Mouse (Mus musculus): ENCODE measurements around the gene Bfsp2.
"Not testable (repeated sequence)": the region's sequence is repeated elsewhere in the genome, so short reads cannot be mapped to it uniquely, and the experiment has no call there.

Bfsp2 gene

GRCm38 (mm10) chr9:103431718-103432117 is 48.5 kb downstream of the Bfsp2 start:
- DNase-seq (ENCODE audit: extremely low spot score, low read depth, low spot score): no peak

- DNase-seq (ENCODE audit: extremely low spot score, low read depth, low spot score): no peak
Measured at GRCm38 (mm10) chr9:103430431-103431220, 49.6 kb downstream of the Bfsp2 start.

- DNase-seq (ENCODE audit: extremely low spot score, low read depth, low spot score): no peak
Measured at GRCm38 (mm10) chr9:103426425-103426824, 53.8 kb downstream of the Bfsp2 start.

GRCm38 (mm10) chr9:103424869-103425268 is 55.4 kb downstream of the Bfsp2 start:
- DNase-seq (ENCODE audit: extremely low spot score, low read depth, low spot score): no peak

- no peak for DNase-seq (ENCODE audit: extremely low spot score, low read depth, low spot score)
Measured at GRCm38 (mm10) chr9:103423951-103424350, 56.3 kb downstream of the Bfsp2 start.

DNA sequence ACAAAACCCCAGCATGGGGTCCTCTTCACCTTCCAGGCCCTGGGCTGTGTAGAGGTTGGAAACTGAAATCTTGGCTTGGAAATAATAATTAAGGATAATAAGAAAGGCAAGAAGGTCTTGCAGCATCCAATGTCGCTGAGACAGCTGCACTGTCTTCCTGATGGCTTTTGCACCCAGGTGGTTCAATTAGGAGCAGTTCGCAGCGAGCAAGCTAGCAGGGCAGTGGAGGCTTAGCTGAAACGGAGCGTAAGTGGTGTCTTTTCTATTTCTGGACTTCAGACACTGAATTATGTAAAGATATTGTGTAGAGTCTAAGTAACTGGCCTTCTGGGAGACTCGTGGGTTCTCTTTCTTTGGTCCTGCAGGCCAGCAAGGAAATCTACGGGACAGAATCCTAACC is 56.8 kb downstream of the Bfsp2 start:
- no peak for DNase-seq (ENCODE audit: extremely low spot score, low read depth, low spot score)

GRCm38 (mm10) chr9:103422847-103423246 is 57.4 kb downstream of the Bfsp2 start:
- DNase-seq (ENCODE audit: extremely low spot score, low read depth, low spot score): no peak

- DNase-seq (ENCODE audit: extremely low spot score, low read depth, low spot score): no peak
Measured at GRCm38 (mm10) chr9:103420844-103421243, 59.4 kb downstream of the Bfsp2 start.

GRCm38 (mm10) chr9:103418786-103419185 is 61.4 kb downstream of the Bfsp2 start:
- DNase-seq (ENCODE audit: extremely low spot score, low read depth, low spot score): no peak

GRCm38 (mm10) chr9:103418267-103418666 is 62.0 kb downstream of the Bfsp2 start:
- not testable (repeated sequence) for DNase-seq (ENCODE audit: extremely low spot score, low read depth, low spot score)

GRCm38 (mm10) chr9:103413457-103413856 is 66.8 kb downstream of the Bfsp2 start:
- no peak for DNase-seq (ENCODE audit: extremely low spot score, low read depth, low spot score)

- DNase-seq (ENCODE audit: extremely low spot score, low read depth, low spot score): no peak
Measured at GRCm38 (mm10) chr9:103409119-103409518, 71.1 kb downstream of the Bfsp2 start.

DNA sequence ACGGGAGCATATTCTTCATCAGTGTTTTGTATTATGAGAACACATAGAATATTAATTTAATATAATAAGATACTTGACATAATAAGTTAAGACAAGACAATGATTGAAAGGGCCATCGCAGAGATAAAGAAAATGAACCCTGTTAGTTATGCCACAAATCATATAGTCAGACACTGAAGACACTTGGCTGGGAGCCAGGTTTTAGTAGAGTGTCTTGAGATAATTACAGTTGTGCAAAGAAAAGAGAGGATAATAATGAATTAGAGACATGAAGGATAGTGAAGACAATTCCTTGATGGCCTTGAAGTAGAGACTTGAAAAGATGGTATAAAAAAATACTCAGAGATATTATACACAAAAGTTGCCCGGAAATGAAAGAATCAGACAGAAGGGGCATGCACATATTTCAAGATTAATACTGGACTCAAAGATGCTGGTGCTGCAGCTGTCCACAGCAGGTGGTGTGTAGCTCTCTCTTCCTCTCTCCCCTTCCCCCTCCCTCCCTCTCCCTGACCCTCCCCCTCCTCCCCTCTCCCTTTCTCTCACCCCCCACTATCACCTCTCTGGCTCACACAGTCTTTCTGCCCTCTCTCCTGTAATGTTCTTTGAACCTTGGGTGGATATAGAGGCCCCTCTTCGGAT is 72.0 kb downstream of the Bfsp2 start:
- DNase-seq (ENCODE audit: extremely low spot score, low read depth, low spot score): no peak

- DNase-seq (ENCODE audit: extremely low spot score, low read depth, low spot score): no peak
Measured at GRCm38 (mm10) chr9:103403331-103403973, 76.8 kb downstream of the Bfsp2 start.

DNA sequence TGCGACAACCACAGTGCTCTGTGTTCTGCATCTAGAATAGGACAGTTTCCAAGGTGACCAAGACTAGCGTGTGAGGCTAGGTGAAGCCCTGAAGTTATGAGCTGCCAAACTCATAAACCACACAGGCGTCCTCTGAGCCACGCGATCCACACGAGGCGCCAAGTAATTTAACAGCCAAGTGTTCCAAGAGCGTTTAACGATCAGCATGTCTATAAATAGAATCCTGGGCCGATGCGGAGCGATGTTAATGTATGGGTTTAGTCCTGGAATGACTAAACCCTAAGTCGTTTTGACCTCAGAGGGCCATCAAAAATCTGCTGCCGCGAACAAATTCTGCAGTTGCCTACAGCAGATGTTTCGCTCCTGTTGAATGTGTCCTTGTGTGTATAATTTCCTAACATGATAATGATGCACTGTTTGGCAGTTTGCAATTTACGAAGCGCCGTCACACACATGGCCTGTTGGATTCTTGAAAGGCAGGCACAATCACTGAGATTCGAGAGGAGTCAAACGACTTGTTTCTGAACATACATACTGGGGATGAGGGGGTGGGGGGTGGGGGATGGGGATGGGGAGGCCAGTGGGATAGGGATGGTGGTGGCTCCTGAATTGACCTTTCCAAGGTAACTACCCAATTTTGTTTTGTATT is 81.6 kb downstream of the Bfsp2 start:
- DNase-seq (ENCODE audit: extremely low spot score, low read depth, low spot score): peak; percentile 50

DNA sequence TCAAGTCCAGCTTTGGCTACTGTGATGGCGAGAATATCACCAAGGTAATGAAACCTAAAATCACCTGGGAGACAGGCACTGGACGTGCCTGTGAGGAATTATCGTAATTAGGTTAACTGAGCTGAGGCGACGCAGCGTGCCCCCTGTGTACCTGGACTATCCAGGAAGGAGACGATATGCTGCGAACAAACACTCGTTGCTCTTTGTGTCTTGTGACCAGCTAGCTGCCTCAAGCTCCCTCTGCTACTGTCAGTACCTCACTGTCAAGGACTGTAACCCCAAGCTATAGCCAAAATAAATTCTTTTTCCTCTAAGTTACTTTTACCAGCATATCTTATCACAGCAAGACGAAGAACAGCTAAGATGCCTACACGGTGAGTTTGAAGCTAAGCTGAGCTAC is 87.0 kb downstream of the Bfsp2 start:
- DNase-seq (ENCODE audit: extremely low spot score, low read depth, low spot score): no peak

DNA sequence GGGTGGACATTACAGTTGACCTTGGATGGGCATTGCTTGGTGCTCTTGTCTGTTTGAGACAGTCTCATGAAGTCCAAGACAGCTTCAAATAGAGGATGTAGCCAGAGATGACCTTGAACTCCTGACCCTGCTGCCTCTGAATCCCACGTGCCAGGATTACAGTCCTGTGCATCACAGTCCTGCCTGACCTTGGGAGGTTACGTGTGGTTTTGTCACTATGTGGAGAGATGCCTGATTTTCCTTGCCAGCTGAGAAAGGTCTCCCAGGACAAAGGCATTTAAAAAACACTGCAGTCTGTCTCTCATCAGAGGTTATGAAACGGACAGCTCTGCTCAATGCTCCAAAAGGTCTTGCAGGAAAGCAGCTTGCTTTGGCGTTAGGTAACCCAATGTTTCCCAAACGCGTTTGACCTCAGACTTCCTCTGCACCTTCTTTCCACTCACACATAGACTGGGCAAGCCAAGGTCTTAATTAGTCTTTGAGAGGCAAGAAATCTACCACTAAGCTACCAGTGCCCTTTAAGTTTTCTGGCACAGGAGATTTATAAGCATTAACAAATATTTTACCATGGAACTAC is 88.3 kb downstream of the Bfsp2 start:
- DNase-seq (ENCODE audit: extremely low spot score, low read depth, low spot score): no peak

DNA sequence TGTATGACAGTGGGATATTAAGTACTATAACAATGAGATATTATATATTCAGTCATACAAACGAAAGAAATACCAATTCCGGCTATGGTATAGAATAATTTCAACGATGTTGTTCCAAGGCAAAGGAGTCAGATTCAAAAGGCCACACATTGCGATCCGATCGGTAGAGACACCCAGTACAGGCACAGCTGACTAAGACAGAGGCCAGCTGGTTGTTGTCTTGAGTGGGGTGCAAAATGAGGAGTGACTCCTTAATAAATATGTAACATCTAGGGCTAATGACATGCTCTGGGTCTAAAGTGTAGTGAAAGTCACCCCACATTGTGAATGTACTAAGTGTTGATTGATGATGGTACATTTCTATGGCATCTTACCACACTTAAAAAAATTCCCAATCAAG is 91.0 kb downstream of the Bfsp2 start:
- no peak for DNase-seq (ENCODE audit: extremely low spot score, low read depth, low spot score)

GRCm38 (mm10) chr9:103387011-103387653 is 93.1 kb downstream of the Bfsp2 start:
- DNase-seq (ENCODE audit: extremely low spot score, low read depth, low spot score): no peak

GRCm38 (mm10) chr9:103386573-103386972 is 93.6 kb downstream of the Bfsp2 start:
- DNase-seq (ENCODE audit: extremely low spot score, low read depth, low spot score): no peak

DNA sequence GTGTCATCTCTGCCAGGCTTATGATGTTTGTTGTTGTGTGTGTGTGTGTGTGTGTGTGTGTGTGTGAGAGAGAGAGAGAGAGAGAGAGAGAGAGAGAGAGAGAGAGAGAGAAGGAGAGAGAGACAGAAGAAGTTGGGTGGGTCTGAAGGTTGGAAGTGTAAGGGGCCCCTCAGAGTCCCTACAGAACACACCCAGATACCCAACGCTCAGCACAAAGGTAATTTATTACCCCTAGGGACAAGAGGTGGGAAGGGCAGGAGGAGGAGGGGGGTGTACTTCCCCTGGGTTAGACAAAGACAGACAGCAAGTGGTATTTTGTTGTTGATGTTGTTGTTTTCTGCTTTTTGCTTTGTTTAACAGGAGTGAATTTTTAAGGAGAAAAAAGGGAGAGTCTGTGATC is 94.6 kb downstream of the Bfsp2 start:
- no peak for DNase-seq (ENCODE audit: extremely low spot score, low read depth, low spot score)
